Mouse (Mus musculus): Measurements from ENCODE around the gene Dyrk3. TPM values are rescaled to one million over a fixed set of nuclear protein-coding genes. Genes with fewer than 3 reads are reported as not detected.

The Dyrk3 gene
- polyA plus RNA-seq, 1 experiment: 4.5 TPM

- Histone ChIP-seq H3K27ac (ENCODE audit: insufficient read depth, low read length) (no peak overlapping the region), H3K4me3 (ENCODE audit: insufficient read depth, low read length) (peak overlapping the region; percentile 83), H3K4me1 (ENCODE audit: control insufficient read depth, insufficient read depth, low read length) (peaks cover 11% of the 10 kb centered on the region)
- no peak for TF ChIP-seq CTCF (IDR thresholded peaks at IDR 0.05; ENCODE audit: borderline replicate concordance, insufficient read depth, low read length)
- no peak for TF ChIP-seq POLR2A (IDR thresholded peaks at IDR 0.05; ENCODE audit: low read depth, low read length)
Measured at GRCm38 (mm10) chr1:131095574-131095973, 42.6 kb downstream of the Dyrk3 start.

GRCm38 (mm10) chr1:131093889-131094288 is 44.3 kb downstream of the Dyrk3 start:
- Histone ChIP-seq H3K4me3 (ENCODE audit: insufficient read depth, low read length) (no peak overlapping the region), H3K4me1 (ENCODE audit: control insufficient read depth, insufficient read depth, low read length) (peaks cover 27% of the 10 kb centered on the region), H3K27ac (ENCODE audit: insufficient read depth, low read length) (no peak overlapping the region)
- TF ChIP-seq POLR2A (IDR thresholded peaks at IDR 0.05; ENCODE audit: low read depth, low read length) (no peak), CTCF (IDR thresholded peaks at IDR 0.05; ENCODE audit: borderline replicate concordance, insufficient read depth, low read length) (no peak)

GRCm38 (mm10) chr1:131092846-131093245 is 45.3 kb downstream of the Dyrk3 start:
- H3K4me1 ChIP-seq (ENCODE audit: control insufficient read depth, insufficient read depth, low read length): peaks cover 27% of the 10 kb centered on the region
- no peak overlapping the region for H3K27ac ChIP-seq (ENCODE audit: insufficient read depth, low read length)
- no peak overlapping the region for H3K4me3 ChIP-seq (ENCODE audit: insufficient read depth, low read length)
- TF ChIP-seq POLR2A (IDR thresholded peaks at IDR 0.05; ENCODE audit: low read depth, low read length) (no peak), CTCF (IDR thresholded peaks at IDR 0.05; ENCODE audit: borderline replicate concordance, insufficient read depth, low read length) (no peak)

- H3K4me3 ChIP-seq (ENCODE audit: insufficient read depth, low read length): no peak overlapping the region
- TF ChIP-seq CTCF (IDR thresholded peaks at IDR 0.05; ENCODE audit: borderline replicate concordance, insufficient read depth, low read length): no peak
- TF ChIP-seq POLR2A (IDR thresholded peaks at IDR 0.05; ENCODE audit: low read depth, low read length): no peak
- H3K4me1 ChIP-seq (ENCODE audit: control insufficient read depth, insufficient read depth, low read length): peaks cover 27% of the 10 kb centered on the region
- H3K27ac ChIP-seq (ENCODE audit: insufficient read depth, low read length): no peak overlapping the region
Measured at GRCm38 (mm10) chr1:131092173-131092572, 46.0 kb downstream of the Dyrk3 start.

- H3K4me3 ChIP-seq (ENCODE audit: insufficient read depth, low read length): no peak overlapping the region
- TF ChIP-seq CTCF (IDR thresholded peaks at IDR 0.05; ENCODE audit: borderline replicate concordance, insufficient read depth, low read length) (no peak), POLR2A (IDR thresholded peaks at IDR 0.05; ENCODE audit: low read depth, low read length) (no peak)
- H3K4me1 ChIP-seq (ENCODE audit: control insufficient read depth, insufficient read depth, low read length): peaks cover 31% of the 10 kb centered on the region
- H3K27ac ChIP-seq (ENCODE audit: insufficient read depth, low read length): no peak overlapping the region
Measured at GRCm38 (mm10) chr1:131091481-131091880, 46.7 kb downstream of the Dyrk3 start.

GRCm38 (mm10) chr1:131090877-131091276 is 47.3 kb downstream of the Dyrk3 start:
- no peak overlapping the region for H3K4me3 ChIP-seq (ENCODE audit: insufficient read depth, low read length)
- peaks cover 37% of the 10 kb centered on the region for H3K4me1 ChIP-seq (ENCODE audit: control insufficient read depth, insufficient read depth, low read length)
- H3K27ac ChIP-seq (ENCODE audit: insufficient read depth, low read length): no peak overlapping the region
- no peak for TF ChIP-seq CTCF (IDR thresholded peaks at IDR 0.05; ENCODE audit: borderline replicate concordance, insufficient read depth, low read length)
- no peak for TF ChIP-seq POLR2A (IDR thresholded peaks at IDR 0.05; ENCODE audit: low read depth, low read length)

GRCm38 (mm10) chr1:131090261-131090660 is 47.9 kb downstream of the Dyrk3 start:
- H3K4me3 ChIP-seq (ENCODE audit: insufficient read depth, low read length): no peak overlapping the region
- no peak overlapping the region for H3K27ac ChIP-seq (ENCODE audit: insufficient read depth, low read length)
- peaks cover 37% of the 10 kb centered on the region for H3K4me1 ChIP-seq (ENCODE audit: control insufficient read depth, insufficient read depth, low read length)
- TF ChIP-seq CTCF (IDR thresholded peaks at IDR 0.05; ENCODE audit: borderline replicate concordance, insufficient read depth, low read length) (no peak), POLR2A (IDR thresholded peaks at IDR 0.05; ENCODE audit: low read depth, low read length) (no peak)

GRCm38 (mm10) chr1:131089525-131090127 is 48.5 kb downstream of the Dyrk3 start:
- TF ChIP-seq POLR2A (IDR thresholded peaks at IDR 0.05; ENCODE audit: low read depth, low read length) (no peak), CTCF (IDR thresholded peaks at IDR 0.05; ENCODE audit: borderline replicate concordance, insufficient read depth, low read length) (no peak)
- no peak overlapping the region for H3K27ac ChIP-seq (ENCODE audit: insufficient read depth, low read length)
- H3K4me1 ChIP-seq (ENCODE audit: control insufficient read depth, insufficient read depth, low read length): peaks cover 40% of the 10 kb centered on the region
- H3K4me3 ChIP-seq (ENCODE audit: insufficient read depth, low read length): no peak overlapping the region

- Histone ChIP-seq H3K4me3 (ENCODE audit: insufficient read depth, low read length) (no peak overlapping the region), H3K4me1 (ENCODE audit: control insufficient read depth, insufficient read depth, low read length) (peaks cover 42% of the 10 kb centered on the region), H3K27ac (ENCODE audit: insufficient read depth, low read length) (no peak overlapping the region)
- TF ChIP-seq CTCF (IDR thresholded peaks at IDR 0.05; ENCODE audit: borderline replicate concordance, insufficient read depth, low read length) (no peak), POLR2A (IDR thresholded peaks at IDR 0.05; ENCODE audit: low read depth, low read length) (no peak)
Measured at GRCm38 (mm10) chr1:131088547-131088946, 49.6 kb downstream of the Dyrk3 start.

- TF ChIP-seq POLR2A (IDR thresholded peaks at IDR 0.05; ENCODE audit: low read depth, low read length) (no peak), CTCF (IDR thresholded peaks at IDR 0.05; ENCODE audit: borderline replicate concordance, insufficient read depth, low read length) (no peak)
- Histone ChIP-seq H3K4me1 (ENCODE audit: control insufficient read depth, insufficient read depth, low read length) (peaks cover 54% of the 10 kb centered on the region), H3K27ac (ENCODE audit: insufficient read depth, low read length) (no peak overlapping the region), H3K4me3 (ENCODE audit: insufficient read depth, low read length) (no peak overlapping the region)
Measured at GRCm38 (mm10) chr1:131086907-131087306, 51.2 kb downstream of the Dyrk3 start.
